Mouse (Mus musculus): ENCODE results near the gene Mustn1.

DNA sequence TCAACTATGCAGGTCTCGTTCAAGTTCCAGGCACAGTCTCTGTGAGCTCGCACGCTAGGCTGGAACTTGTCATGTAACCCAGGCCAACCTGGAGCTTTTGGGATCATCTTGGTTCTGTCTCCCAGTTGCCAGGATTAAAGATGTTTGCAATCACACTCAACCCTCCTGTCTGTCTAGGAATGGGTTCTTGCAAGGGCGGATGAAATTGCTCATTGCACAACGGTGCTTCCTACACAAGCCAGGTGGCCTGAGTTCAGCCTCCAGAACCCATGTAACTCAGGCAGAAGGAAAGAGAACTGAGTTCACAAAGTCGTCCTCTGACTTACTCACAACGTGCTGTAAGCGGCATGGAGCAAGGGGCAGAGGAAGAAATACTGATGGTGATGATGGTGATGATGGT is 32.1 kb downstream of the Mustn1 start:
- TF ChIP-seq CTCF (IDR thresholded peaks at IDR 0.05; ENCODE audit: low read depth) (no peak), EP300 (IDR thresholded peaks at IDR 0.05; ENCODE audit: low read depth) (no peak)
